Comparison of ENCODE assay signal across 8 mouse cellular contexts in the genomic region with DNA sequence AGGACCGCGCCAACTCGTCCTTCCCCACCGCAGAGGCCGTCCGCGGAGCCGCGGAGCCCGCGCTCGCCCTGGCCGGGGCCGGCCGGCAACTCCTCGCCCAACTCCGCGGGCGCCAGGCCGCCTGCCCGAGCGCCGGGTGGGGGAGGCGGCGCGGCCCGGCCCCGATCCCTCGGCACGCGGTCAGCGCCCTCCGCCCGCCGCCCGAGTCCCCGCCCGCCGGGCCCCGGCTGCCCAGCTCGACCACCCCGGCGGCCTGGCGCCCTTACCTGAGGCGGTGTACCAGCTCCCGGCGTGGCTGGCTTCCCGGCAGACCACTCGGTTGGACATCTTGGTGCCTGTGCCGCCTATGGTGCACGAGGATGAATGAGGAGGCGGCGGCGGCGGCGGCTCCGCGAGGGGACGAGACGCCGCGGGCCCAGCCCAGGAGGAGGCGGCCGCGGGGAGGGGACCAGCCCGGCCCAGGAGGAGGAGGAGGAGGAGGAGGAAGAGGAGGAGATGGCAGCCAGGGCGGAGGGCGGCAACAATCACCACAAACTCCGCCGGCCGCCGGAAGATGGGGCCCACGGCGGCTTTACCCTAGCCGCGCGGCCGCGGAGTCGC. TPM values are rescaled to one million over a fixed set of nuclear protein-coding genes. Genes with fewer than 3 reads are reported as not detected.
DNase-seq lines count a peak whose midpoint lies in the region; ATAC-seq and TF ChIP-seq lines count a peak whose summit lies in the region.

No protein-coding gene starts in this region.

- H3K27ac ChIP-seq in gastrocnemius, adult 2 months = peak overlapping the region; percentile 93
- peak overlapping the region; percentile 97 for H3K27ac ChIP-seq in hindbrain, postnatal 0 days

- H3K9me3 ChIP-seq in hindbrain, postnatal 0 days (ENCODE audit: low read length) = no peaks in the 10 kb centered on the region

- H3K4me2 ChIP-seq in hindbrain, postnatal 0 days (ENCODE audit: low read depth, low read length) = peak overlapping the region; percentile 80

- ATAC-seq in hindbrain, postnatal 0 days = peak; percentile 79
- peak; percentile 77 for ATAC-seq in megakaryocyte, adult 5-6 weeks (ENCODE audit: poor library complexity, severe bottlenecking)

- H3K36me3 ChIP-seq in hindbrain, postnatal 0 days (ENCODE audit: insufficient read depth, low read length) = peaks cover 5% of the 10 kb centered on the region; the same call in 1 of the 2 replicates

- 0% methylated on average over 48 of the region's 80 CpGs for WGBS in hindbrain, postnatal 0 days

- intact Hi-C loops in gastrocnemius, adult 2 months (cut with DNase I) = loop anchor here (1.0 to 5.0 kb wide), 5 partner anchors 22 to 272 kb away; a partner anchor contains a TSS

- H3K4me3 ChIP-seq in gastrocnemius, adult 2 months = peak overlapping the region; percentile 82
- peak overlapping the region; percentile 93 for H3K4me3 ChIP-seq in hindbrain, postnatal 0 days (ENCODE audit: low read length)

- H3K27me3 ChIP-seq in hindbrain, postnatal 0 days (ENCODE audit: insufficient read depth, low read length) = no peaks in the 10 kb centered on the region

- H3K4me1 ChIP-seq in hindbrain, postnatal 0 days (ENCODE audit: insufficient read depth, low read length) = 0 out of 2 replicates have a peak, but pooled peaks cover 4% of the 10 kb centered on the region

- peak; percentile 74 for DNase-seq in T-cell, adult 2 months (ENCODE audit: low spot score)
- DNase-seq in cerebellum, postnatal 4 days (ENCODE audit: low spot score in 2 of 2) = peak; percentile 48 to 59
- DNase-seq in gastrocnemius, adult 2 months = peak; percentile 93
- DNase-seq in hindbrain, postnatal 0 days (ENCODE audit: low spot score) = peak; percentile 75
- DNase-seq in left cerebral cortex, adult 9 months (ENCODE audit: low spot score in 2 of 2) = peak; percentile 26 to 67
- DNase-seq in right cerebral cortex, adult 2 months (ENCODE audit: low spot score in 2 of 2) = peak; percentile 63 to 73
- peak; percentile 53 for DNase-seq in urinary bladder, postnatal 10 days (ENCODE audit: low spot score)

- H3K9ac ChIP-seq in hindbrain, postnatal 0 days (replicated peaks; ENCODE audit: low read length) = peak overlapping the region; percentile 86

- peak; percentile 8; the same call in 1 of the 2 replicates for TF ChIP-seq CTCF in gastrocnemius, adult 2 months (IDR thresholded peaks at IDR 0.05)
- TF ChIP-seq CTCF in hindbrain, postnatal 0 days (IDR thresholded peaks at IDR 0.05; ENCODE audit: low read depth) = no peak

RNA-seq across cellular contexts. Expression of a gene that starts 0.8 kb away (rescaled TPM):
- 10 to 100 TPM; 43.7 to 55.6 TPM for total RNA-seq in gastrocnemius, adult 2 months (2021)
- 51.9 and 60.2 TPM in 2 replicates for total RNA-seq in hindbrain, postnatal 0 days (2014; rRNA removed)
- 46.3 and 46.4 TPM in 2 replicates for polyA plus RNA-seq in hindbrain, postnatal 0 days (2015; fragmentation: Nextera tagmentation; extraction: Ambion mirVana)
- total RNA-seq in megakaryocyte, adult 5-6 weeks (2015) = 64.4 and 71.4 TPM in 2 replicates
- 59.6 and 64.4 TPM in 2 replicates for total RNA-seq in megakaryocyte, adult 5-6 weeks (2017)

RNA-seq across cellular contexts. Expression of a gene that starts 29.2 kb away (rescaled TPM):
- total RNA-seq in gastrocnemius, adult 2 months (2021) = 10 to 100 TPM; 45.2 to 57.6 TPM
- 42.5 and 49.9 TPM in 2 replicates for total RNA-seq in hindbrain, postnatal 0 days (2014; rRNA removed)
- polyA plus RNA-seq in hindbrain, postnatal 0 days (2015; fragmentation: Nextera tagmentation; extraction: Ambion mirVana) = 253 and 256 TPM in 2 replicates
- 112 and 124 TPM in 2 replicates for total RNA-seq in megakaryocyte, adult 5-6 weeks (2015)
- total RNA-seq in megakaryocyte, adult 5-6 weeks (2017) = 69.1 and 84.8 TPM in 2 replicates

RNA-seq across cellular contexts. Expression of a gene that starts 44.3 kb away (rescaled TPM):
- 10 to 100 TPM; 47.5 to 47.9 TPM for total RNA-seq in gastrocnemius, adult 2 months (2021)
- total RNA-seq in hindbrain, postnatal 0 days (2014; rRNA removed) = 92.2 and 96.7 TPM in 2 replicates
- 24.4 and 25.3 TPM in 2 replicates for polyA plus RNA-seq in hindbrain, postnatal 0 days (2015; fragmentation: Nextera tagmentation; extraction: Ambion mirVana)
- 24.2 and 26.0 TPM in 2 replicates for total RNA-seq in megakaryocyte, adult 5-6 weeks (2015)
- total RNA-seq in megakaryocyte, adult 5-6 weeks (2017) = 38.2 and 39.7 TPM in 2 replicates

Comparison
In these comparisons a context has a peak if more than half of its experiments do, and no peak if none do; other contexts are left out.
1. Peak in every context shown above with its lines: DNase-seq, ATAC-seq, H3K4me3 ChIP-seq and H3K27ac ChIP-seq.